Mouse (Mus musculus) ES-E14 (cell line): Measurements from ENCODE around the gene Hsd17b6.

Experiments
- ZC3H11A ChIP-seq: IDR thresholded peaks from 2 replicates; pipeline ENCODE4 v1.6.1; 2012; ENCODE audit warnings: low read depth, mild to moderate bottlenecking, inconsistent platforms, low read length, borderline replicate concordance
- ZNF384 ChIP-seq: IDR thresholded peaks from 2 replicates; pipeline ENCODE4 v1.6.1; 2012; ENCODE audit warnings: low read depth, low read length, inconsistent platforms

- TF ChIP-seq ZC3H11A (no peak), ZNF384 (no peak)
Observed at GRCm38 (mm10) chr10:128029931-128030330, 22.5 kb upstream of the Hsd17b6 start.
